Mouse (Mus musculus): Measurements from ENCODE around the gene Necap2.

Gene Necap2

GRCm38 (mm10) chr4:141033606-141034549 is 44.3 kb downstream of the Necap2 start:
- 74% methylated on average over 27 of the region's 27 CpGs for WGBS

GRCm38 (mm10) chr4:141031733-141032132 is 46.4 kb downstream of the Necap2 start:
- WGBS: 20% methylated on average over 6 of the region's 6 CpGs

- WGBS: 78% methylated on average over 18 of the region's 18 CpGs
These were observed 47.5 kb downstream of the Necap2 start for GRCm38 (mm10) chr4:141030541-141031206.

GRCm38 (mm10) chr4:141024992-141025391 is 53.2 kb downstream of the Necap2 start:
- WGBS: 90% methylated on average over 27 of the region's 27 CpGs

GRCm38 (mm10) chr4:141024052-141024451 is 54.1 kb downstream of the Necap2 start:
- WGBS: 33% methylated on average over 9 of the region's 9 CpGs

GRCm38 (mm10) chr4:141021614-141021929 is 56.6 kb downstream of the Necap2 start:
- WGBS: 23% methylated on average over 11 of the region's 11 CpGs

- 43% methylated on average over 14 of the region's 14 CpGs for WGBS
These were observed 57.1 kb downstream of the Necap2 start for GRCm38 (mm10) chr4:141020811-141021613.

- WGBS: 90% methylated on average over 17 of the region's 17 CpGs
These were observed 57.9 kb downstream of the Necap2 start for GRCm38 (mm10) chr4:141020220-141020619.

- WGBS: 88% methylated on average over 29 of the region's 29 CpGs
These were observed 60.3 kb downstream of the Necap2 start for GRCm38 (mm10) chr4:141017657-141018436.
